Mouse (Mus musculus) frontal cortex, postnatal 36 days (tissue): ENCODE results near the gene Dnah10.

Experiments
- DNase-seq, 2 experiments: peaks; one replicate each; pipeline ENCODE4 v3.0.0; 2022; ENCODE audit warnings: low spot score in 2 of 2

Gene Dnah10

GRCm38 (mm10) chr5:124862871-124863741 is 138.2 kb downstream of the Dnah10 start:
- peak in 1 of 2 experiments; percentile 46 for DNase-seq

- DNase-seq = peak; percentile 65 to 84
Observed at GRCm38 (mm10) chr5:124868981-124869380, 144.1 kb downstream of the Dnah10 start.

DNA sequence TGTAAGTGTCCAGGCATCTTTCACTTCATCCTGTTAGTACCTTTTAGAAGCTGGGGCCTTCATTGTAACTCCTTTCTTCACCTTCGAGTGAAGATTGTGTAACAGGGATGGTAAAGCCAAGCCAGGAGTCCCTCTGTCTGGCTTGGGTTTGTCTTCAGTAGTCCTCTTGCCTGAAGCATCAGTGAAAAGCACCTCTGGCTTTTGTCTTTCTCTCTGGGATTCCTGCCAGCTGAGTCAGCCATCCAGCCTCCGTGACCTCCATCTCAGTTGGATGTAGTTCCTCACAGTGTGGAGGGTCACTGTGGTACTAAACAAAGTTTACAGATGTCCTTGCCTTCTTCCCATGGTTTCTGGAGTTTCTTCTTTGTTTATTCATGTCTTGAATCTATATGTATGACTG is 147.1 kb downstream of the Dnah10 start:
- DNase-seq = no peak

- DNase-seq = no peak
Observed at GRCm38 (mm10) chr5:124873096-124873495, 148.2 kb downstream of the Dnah10 start.

GRCm38 (mm10) chr5:124873890-124874601 is 149.2 kb downstream of the Dnah10 start:
- no peak for DNase-seq

- no peak for DNase-seq
Observed at GRCm38 (mm10) chr5:124879251-124879650, 154.4 kb downstream of the Dnah10 start.

DNA sequence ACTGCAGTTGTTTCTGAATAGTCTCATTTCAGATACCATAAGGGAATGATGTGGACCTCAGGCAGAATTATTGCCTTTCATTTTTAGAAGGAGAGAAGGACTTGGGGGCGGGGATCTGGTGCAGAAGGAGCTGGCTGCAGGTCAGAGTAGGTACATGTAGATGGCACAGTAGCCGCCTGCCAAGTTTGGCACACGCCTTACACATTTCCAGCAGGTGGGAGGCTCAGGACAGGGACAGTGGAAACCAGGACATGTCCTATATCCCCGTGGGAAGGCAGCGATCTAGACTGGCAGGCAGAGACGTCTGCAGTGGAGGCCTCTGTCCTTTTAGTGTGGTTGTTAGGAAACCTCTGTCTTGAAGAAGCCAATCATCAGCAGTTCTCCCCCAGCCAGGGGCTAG is 154.9 kb downstream of the Dnah10 start:
- DNase-seq = no peak

GRCm38 (mm10) chr5:124883877-124884276 is 159.0 kb downstream of the Dnah10 start:
- DNase-seq = peak; percentile 57 to 80
